Mouse (Mus musculus) embryonic facial prominence, embryonic 12.5 days (tissue): ENCODE results near the gene Lamb3. TPM values are rescaled to one million over a fixed set of nuclear protein-coding genes. Genes with fewer than 3 reads are reported as not detected.

ENCODE experiments used
- ATAC-seq: fragments of 200-750 bp; cut with Nextera tagmentation; 2 replicates; pipeline ENCODE4 v1.8.0; 2017; ENCODE audit not compliant: insufficient number of reproducible peaks, insufficient read depth, low FRiP score, low TSS enrichment
- H3K27ac ChIP-seq: fragments of 300-500 bp; sonication (generic); 2 replicates; pipeline ENCODE4 v1.5.1; 2016; ENCODE audit warnings: mild to moderate bottlenecking
- H3K27me3 ChIP-seq: fragments of 300-500 bp; sonication (generic); 2 replicates; pipeline ENCODE4 v1.6.1; 2016; ENCODE audit warnings: mild to moderate bottlenecking, moderate library complexity
- H3K36me3 ChIP-seq: fragments of 300-500 bp; sonication (generic); 2 replicates; pipeline ENCODE4 v1.6.1; 2016; ENCODE audit warnings: mild to moderate bottlenecking
- H3K4me1 ChIP-seq: fragments of 300-500 bp; sonication (generic); 2 replicates; pipeline ENCODE4 v1.6.1; 2016
- H3K4me2 ChIP-seq: fragments of 300-500 bp; sonication (generic); replicated peaks from 2 replicates; pipeline ENCODE4 v1.6.1; 2016; ENCODE audit warnings: mild to moderate bottlenecking, moderate library complexity
- H3K4me3 ChIP-seq: fragments of 300-500 bp; sonication (generic); 2 replicates; pipeline ENCODE4 v1.5.1; 2016; ENCODE audit warnings: mild to moderate bottlenecking
- H3K9ac ChIP-seq: fragments of 300-500 bp; sonication (generic); 2 replicates; pipeline ENCODE4 v1.6.1; 2016; ENCODE audit warnings: mild to moderate bottlenecking, moderate library complexity
- H3K9me3 ChIP-seq: fragments of 300-500 bp; sonication (generic); 2 replicates; pipeline ENCODE4 v1.6.1; 2016; ENCODE audit warnings: mild to moderate bottlenecking, moderate library complexity
- whole genome bisulfite sequencing: fragments of 180-500 bp; shearing (Covaris S2); methylation state at CpG from one replicate; pipeline ENCODE4 v1.1.7; 2016; 5-methylcytosine and 5-hydroxymethylcytosine counted together
- polyA plus RNA-seq: library from polyadenylated mRNA; unstranded; fragments of >200 nt; fragmentation: Nextera tagmentation; extraction: Ambion mirVana; gene quantifications from 2 replicates; pipeline ENCODE4 v1.2.1, GENCODE M21; 2016

Gene Lamb3
- polyA plus RNA-seq, 1 experiment from 2014 or later: 2.0 TPM

DNA sequence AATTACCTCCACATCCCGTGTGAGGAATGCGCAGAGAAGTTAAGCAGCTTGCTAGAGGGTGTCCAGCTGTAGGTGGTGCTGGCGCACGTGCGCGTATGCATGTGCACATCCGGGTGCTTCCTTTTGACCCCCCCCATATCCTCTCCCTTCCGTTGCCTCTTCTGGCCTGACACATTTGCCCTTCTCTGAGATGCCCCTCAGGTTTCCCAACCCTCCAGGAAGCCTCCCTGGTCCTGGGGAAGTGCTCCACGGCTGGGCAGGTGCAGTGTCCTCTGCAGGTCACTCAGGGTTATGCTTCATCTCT, 129.5 kb downstream of the Lamb3 start:
- Histone ChIP-seq H3K4me3 (no peak overlapping the region), H3K4me2 (no peak overlapping the region), H3K27ac (no peak overlapping the region), H3K4me1 (no peaks in the 10 kb centered on the region), H3K27me3 (no peaks in the 10 kb centered on the region), H3K36me3 (no peaks in the 10 kb centered on the region), H3K9ac (no peak overlapping the region), H3K9me3 (no peaks in the 10 kb centered on the region)
- 78% methylated on average over 9 of the region's 9 CpGs for WGBS
- ATAC-seq: no peak

GRCm38 (mm10) chr1:193337787-193338310, 130.3 kb downstream of the Lamb3 start:
- Histone ChIP-seq H3K9me3 (no peaks in the 10 kb centered on the region), H3K4me3 (no peak overlapping the region), H3K27me3 (no peaks in the 10 kb centered on the region), H3K27ac (no peak overlapping the region), H3K4me1 (no peaks in the 10 kb centered on the region), H3K36me3 (no peaks in the 10 kb centered on the region), H3K9ac (no peak overlapping the region), H3K4me2 (no peak overlapping the region)
- WGBS: 59% methylated on average over 4 of the region's 4 CpGs
- ATAC-seq: no peak

GRCm38 (mm10) chr1:193338363-193338995, 131.0 kb downstream of the Lamb3 start:
- Histone ChIP-seq H3K36me3 (no peaks in the 10 kb centered on the region), H3K9me3 (no peaks in the 10 kb centered on the region), H3K27me3 (no peaks in the 10 kb centered on the region), H3K4me1 (no peaks in the 10 kb centered on the region), H3K4me2 (no peak overlapping the region), H3K4me3 (no peak overlapping the region), H3K9ac (no peak overlapping the region), H3K27ac (no peak overlapping the region)
- WGBS: 74% methylated on average over 9 of the region's 9 CpGs
- ATAC-seq: no peak

- H3K27me3 ChIP-seq: no peaks in the 10 kb centered on the region
- WGBS: 93% methylated on average over 5 of the region's 5 CpGs
These were observed 134.9 kb downstream of the Lamb3 start for GRCm38 (mm10) chr1:193342198-193342946.

DNA sequence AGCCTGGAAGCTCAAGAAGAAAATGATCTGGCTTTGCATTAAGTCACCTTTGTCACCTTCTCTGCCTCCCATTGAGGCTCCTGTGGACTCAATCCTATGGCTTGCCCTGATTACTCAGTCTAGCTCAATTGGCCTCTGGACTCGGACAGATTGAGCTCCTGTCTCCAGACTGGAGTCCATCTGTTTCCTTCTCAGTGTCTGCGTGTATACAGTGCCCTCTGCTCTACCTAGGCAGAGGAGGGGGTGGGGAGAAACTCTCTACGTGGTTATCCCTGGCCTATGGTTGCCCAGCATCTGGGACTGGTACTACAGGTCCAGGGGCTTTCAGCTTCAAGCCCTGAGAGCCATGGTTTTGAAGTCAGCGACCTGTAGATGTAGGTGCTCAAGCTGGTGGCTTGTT, 136.4 kb downstream of the Lamb3 start:
- H3K9ac ChIP-seq: no peak overlapping the region
- WGBS: 70% methylated on average over 4 of the region's 4 CpGs

More at GRCm38 (mm10) chr1:193342198-193342946, 134.9 kb downstream of the Lamb3 start:
- H3K36me3 ChIP-seq: peaks cover 5% of the 10 kb centered on the region; the same call in 1 of the 2 replicates
- 0 out of 2 replicates have a peak, but pooled peaks cover 4% of the 10 kb centered on the region for H3K4me1 ChIP-seq
- H3K9me3 ChIP-seq: no peaks in the 10 kb centered on the region
- no peak for ATAC-seq
- H3K4me2 ChIP-seq: no peak overlapping the region
- H3K27ac ChIP-seq: no peak overlapping the region
- no peak overlapping the region for H3K4me3 ChIP-seq
- no peak overlapping the region for H3K9ac ChIP-seq

DNA sequence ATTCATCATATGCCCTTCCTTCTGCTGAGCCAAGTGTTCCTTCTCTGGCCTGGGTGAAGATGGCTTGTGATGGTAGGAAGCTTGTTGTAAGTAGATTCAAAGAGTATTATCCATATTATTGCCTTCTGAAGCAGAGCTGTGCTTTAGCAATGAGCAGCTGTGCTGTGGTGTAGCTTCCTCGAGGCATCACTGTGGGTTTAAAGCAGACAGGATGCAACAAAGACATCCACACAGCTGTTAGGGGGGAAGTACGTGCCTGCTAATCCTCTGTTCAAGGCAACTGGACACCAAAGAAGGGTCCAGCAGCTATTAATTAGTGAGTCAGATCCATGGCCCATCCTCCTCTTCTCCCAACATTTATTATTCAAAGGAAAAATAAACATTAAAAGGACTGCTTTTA, 137.5 kb downstream of the Lamb3 start:
- Histone ChIP-seq H3K9me3 (no peaks in the 10 kb centered on the region), H3K36me3 (peaks cover 29% of the 10 kb centered on the region), H3K9ac (no peak overlapping the region), H3K27me3 (no peaks in the 10 kb centered on the region), H3K4me1 (0 out of 2 replicates have a peak, but pooled peaks cover 4% of the 10 kb centered on the region), H3K4me3 (no peak overlapping the region), H3K27ac (peak overlapping the region; percentile 57; the same call in 1 of the 2 replicates), H3K4me2 (no peak overlapping the region)
- WGBS: 6% methylated on average over 2 of the region's 2 CpGs
- ATAC-seq: no peak

More for the DNA sequence above, 136.4 kb downstream of the Lamb3 start:
- ATAC-seq: no peak
- Histone ChIP-seq H3K36me3 (peaks cover 18% of the 10 kb centered on the region; the same call in 1 of the 2 replicates), H3K4me2 (no peak overlapping the region), H3K27ac (no peak overlapping the region), H3K4me1 (0 out of 2 replicates have a peak, but pooled peaks cover 4% of the 10 kb centered on the region), H3K9me3 (no peaks in the 10 kb centered on the region), H3K27me3 (no peaks in the 10 kb centered on the region), H3K4me3 (no peak overlapping the region)

DNA sequence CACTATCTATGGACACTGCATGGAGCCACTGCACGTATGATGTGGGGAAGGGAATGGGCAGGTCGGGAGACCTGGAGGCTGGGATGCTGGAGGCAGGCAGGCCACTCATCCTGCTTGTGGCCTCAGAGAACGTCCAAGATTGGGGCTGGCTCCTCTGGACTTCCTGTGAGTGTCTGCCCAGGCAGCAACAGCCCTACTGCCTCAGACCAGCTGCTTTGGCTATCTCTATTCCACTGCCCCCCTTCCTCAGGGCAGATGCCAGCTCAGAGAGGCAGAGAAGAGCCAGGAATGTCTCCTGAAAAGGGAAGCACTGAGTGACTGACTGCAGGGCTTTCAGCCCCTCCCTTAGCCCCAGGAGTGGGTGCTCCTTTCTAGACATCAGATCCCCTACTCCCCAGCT, 139.4 kb downstream of the Lamb3 start:
- Histone ChIP-seq H3K27me3 (no peaks in the 10 kb centered on the region), H3K9me3 (no peaks in the 10 kb centered on the region), H3K9ac (no peak overlapping the region), H3K36me3 (peaks cover 35% of the 10 kb centered on the region), H3K4me1 (0 out of 2 replicates have a peak, but pooled peaks cover 4% of the 10 kb centered on the region), H3K4me2 (no peak overlapping the region), H3K27ac (0 out of 2 replicates have a peak overlapping the region, but pooled peaks have one; percentile 7), H3K4me3 (no peak overlapping the region)
- no peak for ATAC-seq
- WGBS: 78% methylated on average over 3 of the region's 3 CpGs

DNA sequence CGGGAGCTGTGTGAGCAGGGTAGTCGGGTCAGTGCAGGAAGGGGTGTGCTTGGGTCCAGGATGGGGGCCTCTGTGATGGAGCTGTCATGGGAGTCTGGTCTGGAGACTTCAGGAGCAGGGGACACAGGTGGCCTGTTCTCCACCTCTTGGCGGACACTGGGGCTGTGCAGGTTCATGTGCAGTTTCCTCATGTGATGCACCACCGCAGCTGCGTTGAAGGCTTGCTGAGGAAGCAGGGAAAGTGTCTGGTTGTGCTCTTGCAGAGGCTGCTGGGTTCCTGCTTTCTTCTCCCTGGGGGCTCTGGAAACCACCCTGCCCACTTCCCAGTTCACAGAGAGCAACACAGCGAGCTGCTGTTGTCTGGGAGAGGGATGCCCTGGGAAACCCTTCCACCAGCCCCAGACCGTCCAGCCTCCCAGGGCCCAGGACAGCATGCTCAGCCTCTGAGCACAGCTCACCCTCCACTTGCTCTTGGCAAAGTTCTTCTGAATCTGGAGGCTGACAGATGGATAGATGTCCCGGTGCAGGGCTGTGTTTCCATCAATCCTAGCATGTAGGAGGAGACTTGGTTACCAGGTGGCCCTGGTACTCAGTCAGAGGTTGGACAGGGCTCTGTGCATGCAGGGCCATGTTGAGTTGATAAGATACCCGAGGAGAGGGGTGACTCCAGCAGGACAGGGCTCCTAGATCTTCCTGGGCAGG, 140.9 kb downstream of the Lamb3 start:
- Histone ChIP-seq H3K36me3 (peaks cover 45% of the 10 kb centered on the region), H3K4me2 (no peak overlapping the region), H3K9me3 (no peaks in the 10 kb centered on the region), H3K27ac (no peak overlapping the region), H3K4me1 (0 out of 2 replicates have a peak, but pooled peaks cover 4% of the 10 kb centered on the region), H3K9ac (no peak overlapping the region), H3K4me3 (no peak overlapping the region), H3K27me3 (no peaks in the 10 kb centered on the region)
- ATAC-seq: no peak
- WGBS: 78% methylated on average over 9 of the region's 9 CpGs

DNA sequence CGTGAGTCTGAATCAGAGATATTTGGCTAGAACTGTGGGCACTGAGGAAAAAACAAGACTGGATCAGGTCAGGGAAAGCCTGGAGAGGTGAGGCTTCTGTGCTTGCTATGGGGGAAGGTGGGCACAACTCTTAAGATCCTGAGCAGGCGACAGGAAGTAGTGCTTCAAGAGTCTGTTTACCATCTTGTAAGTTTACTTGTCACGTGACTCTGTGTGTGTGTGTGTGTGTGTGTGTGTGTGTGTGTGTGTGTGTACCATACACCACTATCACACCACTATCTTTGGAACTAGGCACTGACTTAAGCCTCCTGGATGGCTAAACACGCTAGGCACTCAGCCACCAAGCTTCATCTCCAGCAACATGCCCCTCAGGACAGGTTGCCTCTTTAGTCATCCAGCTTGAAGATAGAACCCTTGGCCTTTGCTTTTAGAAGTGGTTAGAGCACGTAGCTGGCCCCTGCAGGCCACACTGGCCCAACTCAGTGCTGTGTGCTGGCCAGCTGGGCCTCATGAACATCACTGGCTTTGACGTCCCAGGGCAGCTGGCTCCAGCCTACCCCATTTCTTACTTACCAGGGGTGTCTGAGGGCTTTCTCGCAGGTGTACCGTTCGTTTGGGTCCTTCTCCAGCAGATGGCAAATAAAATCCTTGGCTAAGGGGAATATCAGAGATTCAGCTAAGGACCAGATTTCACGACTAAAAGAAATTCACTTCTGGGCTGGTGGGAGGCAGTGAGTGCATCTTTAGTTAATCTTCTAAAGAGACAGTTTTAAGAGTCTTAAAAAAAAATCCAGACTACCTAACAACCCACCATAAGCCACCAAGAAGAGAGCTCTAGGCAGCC, 142.4 kb downstream of the Lamb3 start:
- Histone ChIP-seq H3K27me3 (no peaks in the 10 kb centered on the region), H3K9me3 (no peaks in the 10 kb centered on the region), H3K4me3 (no peak overlapping the region), H3K9ac (no peak overlapping the region), H3K27ac (no peak overlapping the region), H3K4me2 (no peak overlapping the region), H3K36me3 (peaks cover 57% of the 10 kb centered on the region), H3K4me1 (0 out of 2 replicates have a peak, but pooled peaks cover 1% of the 10 kb centered on the region)
- 84% methylated on average over 10 of the region's 10 CpGs for WGBS
- no peak for ATAC-seq

DNA sequence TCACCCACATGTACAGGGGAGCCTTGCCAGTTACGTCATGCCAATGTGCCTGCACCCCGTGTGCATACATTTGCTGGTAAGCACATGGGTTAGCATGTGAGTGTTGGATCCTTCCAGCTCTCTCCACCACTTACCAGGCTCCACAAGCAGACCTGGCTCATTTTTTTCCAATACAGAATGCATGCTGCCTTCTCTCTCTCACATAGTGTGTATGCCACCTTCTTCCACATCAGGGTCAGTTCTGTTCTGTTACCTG, 143.0 kb downstream of the Lamb3 start:
- peaks cover 58% of the 10 kb centered on the region for H3K36me3 ChIP-seq
- H3K27me3 ChIP-seq: no peaks in the 10 kb centered on the region
- no peaks in the 10 kb centered on the region for H3K9me3 ChIP-seq
- H3K4me2 ChIP-seq: no peak overlapping the region
- WGBS: 95% methylated on average over 2 of the region's 2 CpGs
- H3K27ac ChIP-seq: no peak overlapping the region
- ATAC-seq: no peak
- H3K4me1 ChIP-seq: no peaks in the 10 kb centered on the region
- H3K9ac ChIP-seq: no peak overlapping the region
- H3K4me3 ChIP-seq: no peak overlapping the region

DNA sequence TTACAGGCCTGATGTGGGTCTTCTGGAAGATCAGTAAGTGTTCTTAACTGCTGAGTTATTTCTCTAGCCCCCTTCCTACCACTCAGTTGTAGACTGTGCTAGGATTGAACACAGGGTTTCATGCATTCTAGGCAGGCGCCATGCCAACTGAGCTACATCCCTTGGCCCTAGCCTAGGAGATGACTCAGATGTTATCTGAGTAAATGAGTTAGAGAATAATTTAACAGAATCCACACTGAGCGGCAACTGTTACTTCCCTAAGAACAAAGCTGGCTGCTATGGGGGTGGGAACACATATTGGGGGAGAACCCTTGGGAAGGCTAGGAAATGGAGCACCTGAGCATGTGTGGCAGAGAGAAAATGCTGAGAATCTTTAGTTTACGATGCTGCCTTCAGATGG, 144.1 kb downstream of the Lamb3 start:
- Histone ChIP-seq H3K27ac (no peak overlapping the region), H3K4me3 (no peak overlapping the region), H3K27me3 (no peaks in the 10 kb centered on the region), H3K9ac (no peak overlapping the region), H3K36me3 (peaks cover 66% of the 10 kb centered on the region), H3K4me1 (no peaks in the 10 kb centered on the region), H3K9me3 (no peaks in the 10 kb centered on the region), H3K4me2 (no peak overlapping the region)
- no peak for ATAC-seq
- WGBS: 93% methylated on average over 3 of the region's 3 CpGs
